Mouse (Mus musculus) telencephalon, adult 2 months (tissue): ENCODE measurements around the gene Bnipl.
A peak's percentile ranks its signal among the peaks of the same experiment; 100 is the strongest.
"Not testable (repeated sequence)": the region's sequence is repeated elsewhere in the genome, so short reads cannot be mapped to it uniquely, and the experiment has no call there.

Experiments used
- DNase-seq: peaks from one replicate; pipeline ENCODE4 v3.0.0-alpha.2; 2011; ENCODE audit warnings: low read depth, low spot score

Bnipl gene

GRCm38 (mm10) chr3:95212889-95213608 is 37.9 kb downstream of the Bnipl start:
- DNase-seq, result not testable (repeated sequence)

- DNase-seq, result no peak
Measured at GRCm38 (mm10) chr3:95210585-95210984, 40.4 kb downstream of the Bnipl start.

- no peak for DNase-seq
Measured at GRCm38 (mm10) chr3:95208286-95208685, 42.7 kb downstream of the Bnipl start.

DNA sequence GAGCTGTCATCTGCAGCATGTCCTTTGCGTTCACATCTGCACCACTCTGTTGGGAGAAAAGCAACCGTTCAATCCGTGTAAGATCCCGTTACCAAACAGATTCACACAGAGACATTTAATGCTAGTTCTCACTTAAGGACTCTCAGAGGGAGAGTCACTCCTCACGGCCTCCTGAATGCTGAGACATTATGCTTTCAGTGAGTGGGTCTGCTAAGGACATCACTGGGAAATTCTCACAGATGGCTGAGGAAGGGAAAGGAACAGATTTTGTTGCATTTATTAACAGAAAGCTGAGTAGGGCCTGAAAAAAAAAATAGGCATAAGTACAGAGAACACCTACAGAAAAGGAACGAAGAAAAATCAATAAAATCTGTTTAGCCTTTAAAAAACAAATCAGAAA is 47.1 kb downstream of the Bnipl start:
- peak; percentile 66 for DNase-seq

GRCm38 (mm10) chr3:95200562-95200961 is 50.4 kb downstream of the Bnipl start:
- peak; percentile 48 for DNase-seq

GRCm38 (mm10) chr3:95200132-95200531 is 50.9 kb downstream of the Bnipl start:
- DNase-seq, result no peak

DNA sequence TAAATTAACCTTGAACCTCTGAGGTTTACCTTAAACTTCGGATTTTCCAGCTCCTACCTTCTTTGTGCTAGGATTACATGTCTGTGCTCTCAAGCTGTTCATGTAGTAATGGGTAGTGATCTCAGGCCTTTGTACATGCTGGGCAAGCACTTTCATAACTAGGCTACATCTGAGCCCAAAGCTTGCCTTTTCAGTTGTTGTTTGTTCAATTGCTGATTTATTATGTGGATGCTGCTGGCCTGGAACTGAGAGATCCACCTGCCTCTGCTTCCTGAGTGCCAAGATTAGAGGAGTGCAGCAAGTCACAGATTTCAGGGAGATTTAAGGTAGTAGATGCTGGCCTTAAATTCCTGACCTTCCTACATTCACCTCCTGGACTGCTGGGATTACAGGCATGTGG is 51.9 kb downstream of the Bnipl start:
- no peak for DNase-seq

DNA sequence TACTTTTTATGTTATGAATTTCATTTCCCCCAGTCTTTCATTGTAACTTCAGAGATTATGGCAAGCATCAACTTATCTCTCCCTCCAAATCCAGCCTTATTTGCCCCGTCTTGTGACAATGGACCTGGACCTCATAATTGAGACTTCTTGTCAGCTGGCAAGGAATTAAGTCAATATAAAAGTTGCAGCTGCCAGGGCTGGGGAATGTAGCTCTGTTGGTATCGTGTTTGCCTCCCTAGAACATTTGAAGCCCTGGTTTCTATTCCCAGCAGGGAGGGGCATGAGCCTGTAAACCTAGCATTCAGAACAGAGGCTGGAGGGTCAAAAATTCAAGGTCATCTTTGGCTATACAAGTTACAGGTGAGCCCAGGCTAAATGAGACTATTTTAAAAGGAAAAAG is 55.2 kb downstream of the Bnipl start:
- no peak for DNase-seq

- no peak for DNase-seq
Measured at GRCm38 (mm10) chr3:95194721-95195135, 56.3 kb downstream of the Bnipl start.
